Mouse (Mus musculus): Measurements from ENCODE around the gene Rbms3. TPM values are rescaled to one million over a fixed set of nuclear protein-coding genes. Genes with fewer than 3 reads are reported as not detected.

The Rbms3 gene
- total and polyA plus RNA-seq, 2 experiments from 2014 or later: 43.3 to 59.9 TPM

GRCm38 (mm10) chr9:117113592-117113991 is 516.1 kb downstream of the Rbms3 start:
- H3K36me3 ChIP-seq (ENCODE audit: insufficient read depth, low read length): no peaks in the 10 kb centered on the region
- H3K9ac ChIP-seq (replicated peaks; ENCODE audit: low read length, poor library complexity, severe bottlenecking): no peak overlapping the region
- H3K4me1 ChIP-seq (ENCODE audit: insufficient read depth, low read length): no peaks in the 10 kb centered on the region
- no peaks in the 10 kb centered on the region for H3K9me3 ChIP-seq (ENCODE audit: low read length)
- TF ChIP-seq CTCF (IDR thresholded peaks at IDR 0.05): no peak
- H3K4me2 ChIP-seq (ENCODE audit: low read depth, low read length, poor library complexity, severe bottlenecking): no peak overlapping the region
- H3K4me3 ChIP-seq (ENCODE audit: low read depth, low read length): no peak overlapping the region
- no peak overlapping the region for H3K27ac ChIP-seq (ENCODE audit: low read depth, low read length)
- ATAC-seq (ENCODE audit: low FRiP score) (no peak), DNase-seq (ENCODE audit: low spot score) (no peak)
- WGBS: 54% methylated on average over 2 of the region's 2 CpGs
- H3K27me3 ChIP-seq (ENCODE audit: insufficient read depth, low read length): no peaks in the 10 kb centered on the region

- 91% methylated on average over 4 of the region's 4 CpGs for WGBS
- Histone ChIP-seq H3K4me1 (ENCODE audit: insufficient read depth, low read length) (no peaks in the 10 kb centered on the region), H3K27me3 (ENCODE audit: insufficient read depth, low read length) (no peaks in the 10 kb centered on the region), H3K27ac (ENCODE audit: low read depth, low read length) (no peak overlapping the region), H3K4me3 (ENCODE audit: low read depth, low read length) (no peak overlapping the region), H3K4me2 (ENCODE audit: low read depth, low read length, poor library complexity, severe bottlenecking) (no peak overlapping the region), H3K36me3 (ENCODE audit: insufficient read depth, low read length) (no peaks in the 10 kb centered on the region), H3K9ac (replicated peaks; ENCODE audit: low read length, poor library complexity, severe bottlenecking) (no peak overlapping the region), H3K9me3 (ENCODE audit: low read length) (no peaks in the 10 kb centered on the region)
- no peak for TF ChIP-seq CTCF (IDR thresholded peaks at IDR 0.05)
- no peak for DNase-seq (ENCODE audit: low spot score)
- no peak for ATAC-seq (ENCODE audit: low FRiP score)
Observed at GRCm38 (mm10) chr9:117107926-117108325, 521.8 kb downstream of the Rbms3 start.

- TF ChIP-seq CTCF (IDR thresholded peaks at IDR 0.05): no peak
- Histone ChIP-seq H3K4me2 (ENCODE audit: low read depth, low read length, poor library complexity, severe bottlenecking) (no peak overlapping the region), H3K36me3 (ENCODE audit: insufficient read depth, low read length) (no peaks in the 10 kb centered on the region), H3K27me3 (ENCODE audit: insufficient read depth, low read length) (no peaks in the 10 kb centered on the region), H3K4me1 (ENCODE audit: insufficient read depth, low read length) (no peaks in the 10 kb centered on the region), H3K27ac (ENCODE audit: low read depth, low read length) (no peak overlapping the region), H3K9ac (replicated peaks; ENCODE audit: low read length, poor library complexity, severe bottlenecking) (no peak overlapping the region), H3K4me3 (ENCODE audit: low read depth, low read length) (no peak overlapping the region), H3K9me3 (ENCODE audit: low read length) (no peaks in the 10 kb centered on the region)
- DNase-seq (ENCODE audit: low spot score): no peak
- no peak for ATAC-seq (ENCODE audit: low FRiP score)
- WGBS: 46% methylated on average over 19 of the region's 19 CpGs
Observed at GRCm38 (mm10) chr9:117102198-117102930, 527.3 kb downstream of the Rbms3 start.

GRCm38 (mm10) chr9:117100181-117100580 is 529.5 kb downstream of the Rbms3 start:
- H3K27ac ChIP-seq (ENCODE audit: low read depth, low read length): no peak overlapping the region
- ATAC-seq (ENCODE audit: low FRiP score) (no peak), DNase-seq (ENCODE audit: low spot score) (no peak)
- H3K4me1 ChIP-seq (ENCODE audit: insufficient read depth, low read length): no peaks in the 10 kb centered on the region
- no peaks in the 10 kb centered on the region for H3K9me3 ChIP-seq (ENCODE audit: low read length)
- H3K36me3 ChIP-seq (ENCODE audit: insufficient read depth, low read length): no peaks in the 10 kb centered on the region
- H3K9ac ChIP-seq (replicated peaks; ENCODE audit: low read length, poor library complexity, severe bottlenecking): no peak overlapping the region
- WGBS: 93% methylated on average over 5 of the region's 5 CpGs
- H3K4me3 ChIP-seq (ENCODE audit: low read depth, low read length): no peak overlapping the region
- no peak overlapping the region for H3K4me2 ChIP-seq (ENCODE audit: low read depth, low read length, poor library complexity, severe bottlenecking)
- TF ChIP-seq CTCF (IDR thresholded peaks at IDR 0.05): no peak
- no peaks in the 10 kb centered on the region for H3K27me3 ChIP-seq (ENCODE audit: insufficient read depth, low read length)

GRCm38 (mm10) chr9:117093551-117093950 is 536.2 kb downstream of the Rbms3 start:
- 85% methylated on average over 6 of the region's 6 CpGs for WGBS
- no peaks in the 10 kb centered on the region for H3K36me3 ChIP-seq (ENCODE audit: insufficient read depth, low read length)
- no peak for TF ChIP-seq CTCF (IDR thresholded peaks at IDR 0.05)
- no peaks in the 10 kb centered on the region for H3K9me3 ChIP-seq (ENCODE audit: low read length)
- H3K27me3 ChIP-seq (ENCODE audit: insufficient read depth, low read length): no peaks in the 10 kb centered on the region
- no peak for ATAC-seq (ENCODE audit: low FRiP score)
- H3K27ac ChIP-seq (ENCODE audit: low read depth, low read length): no peak overlapping the region
- H3K9ac ChIP-seq (replicated peaks; ENCODE audit: low read length, poor library complexity, severe bottlenecking): no peak overlapping the region
- DNase-seq (ENCODE audit: low spot score): no peak
- no peak overlapping the region for H3K4me3 ChIP-seq (ENCODE audit: low read depth, low read length)
- H3K4me1 ChIP-seq (ENCODE audit: insufficient read depth, low read length): no peaks in the 10 kb centered on the region
- no peak overlapping the region for H3K4me2 ChIP-seq (ENCODE audit: low read depth, low read length, poor library complexity, severe bottlenecking)

- no peak overlapping the region for H3K9ac ChIP-seq (replicated peaks; ENCODE audit: low read length, poor library complexity, severe bottlenecking)
- H3K27me3 ChIP-seq (ENCODE audit: insufficient read depth, low read length): no peaks in the 10 kb centered on the region
- H3K9me3 ChIP-seq (ENCODE audit: low read length): no peaks in the 10 kb centered on the region
- H3K4me3 ChIP-seq (ENCODE audit: low read depth, low read length): no peak overlapping the region
- no peaks in the 10 kb centered on the region for H3K4me1 ChIP-seq (ENCODE audit: insufficient read depth, low read length)
- 92% methylated on average over 8 of the region's 8 CpGs for WGBS
- no peak for TF ChIP-seq CTCF (IDR thresholded peaks at IDR 0.05)
- H3K4me2 ChIP-seq (ENCODE audit: low read depth, low read length, poor library complexity, severe bottlenecking): no peak overlapping the region
- no peaks in the 10 kb centered on the region for H3K36me3 ChIP-seq (ENCODE audit: insufficient read depth, low read length)
- H3K27ac ChIP-seq (ENCODE audit: low read depth, low read length): no peak overlapping the region
- ATAC-seq (ENCODE audit: low FRiP score): no peak
- no peak for DNase-seq (ENCODE audit: low spot score)
Observed at GRCm38 (mm10) chr9:117092177-117092555, 537.5 kb downstream of the Rbms3 start.

Measured in midbrain, postnatal 0 days (tissue).